Mouse (Mus musculus) mouse trophoblast stem cell (cell line): ENCODE results near the gene 4932438H23Rik.

Experiments
- in situ Hi-C, 2 experiments: fragments of 300-500 bp; cut with MseI, MboI; formaldehyde crosslinking; loops; 2 replicates in 1 of 2; 3 replicates in 1 of 2; pipeline ENCODE4 v1.15.1; 2025

The 4932438H23Rik gene

GRCm38 (mm10) chr16:91061531-91062318, 33.2 kb downstream of the 4932438H23Rik start:
- in situ Hi-C loops: no loop called here

- in situ Hi-C loops: no loop called here
Observed at GRCm38 (mm10) chr16:91057741-91058140, 37.2 kb downstream of the 4932438H23Rik start.

- in situ Hi-C loops: no loop called here
Observed at GRCm38 (mm10) chr16:91057261-91057660, 37.7 kb downstream of the 4932438H23Rik start.

GRCm38 (mm10) chr16:91056043-91056821, 38.7 kb downstream of the 4932438H23Rik start:
- in situ Hi-C loops: no loop called here

GRCm38 (mm10) chr16:91055150-91055549, 39.8 kb downstream of the 4932438H23Rik start:
- in situ Hi-C loops: no loop called here

- in situ Hi-C loops: no loop called here
Observed at GRCm38 (mm10) chr16:91053599-91053998, 41.3 kb downstream of the 4932438H23Rik start.

- in situ Hi-C loops: no loop called here
Observed at GRCm38 (mm10) chr16:91045511-91045910, 49.4 kb downstream of the 4932438H23Rik start.

GRCm38 (mm10) chr16:91044270-91045182, 50.4 kb downstream of the 4932438H23Rik start, which contains the start of gene Paxbp1:
Gene Paxbp1 (minus strand): TSS chr16:91044543.
- in situ Hi-C loops: no loop called here

- in situ Hi-C loops: no loop called here
Observed at GRCm38 (mm10) chr16:91043461-91044248, 51.3 kb downstream of the 4932438H23Rik start.

GRCm38 (mm10) chr16:91042640-91043039, 52.3 kb downstream of the 4932438H23Rik start:
- in situ Hi-C loops: no loop called here

- in situ Hi-C loops: no loop called here
Observed at GRCm38 (mm10) chr16:91035866-91036265, 59.1 kb downstream of the 4932438H23Rik start.

GRCm38 (mm10) chr16:91030751-91031150, 64.2 kb downstream of the 4932438H23Rik start:
- in situ Hi-C loops: no loop called here

- in situ Hi-C loops: no loop called here
Observed at GRCm38 (mm10) chr16:91029901-91030300, 65.0 kb downstream of the 4932438H23Rik start.

- in situ Hi-C loops: no loop called here
Observed at GRCm38 (mm10) chr16:91029161-91029743, 65.7 kb downstream of the 4932438H23Rik start.

GRCm38 (mm10) chr16:91026290-91026689, 68.6 kb downstream of the 4932438H23Rik start:
- in situ Hi-C loops: no loop called here

GRCm38 (mm10) chr16:91023384-91023783, 71.5 kb downstream of the 4932438H23Rik start:
- in situ Hi-C loops: no loop called here

GRCm38 (mm10) chr16:91020842-91021483, 74.0 kb downstream of the 4932438H23Rik start:
- in situ Hi-C loops: no loop called here

GRCm38 (mm10) chr16:91019476-91019875, 75.4 kb downstream of the 4932438H23Rik start:
- in situ Hi-C loops: no loop called here

GRCm38 (mm10) chr16:91015761-91016160, 79.2 kb downstream of the 4932438H23Rik start:
- in situ Hi-C loops: no loop called here

- in situ Hi-C loops: no loop called here
Observed at GRCm38 (mm10) chr16:91011847-91012246, 83.1 kb downstream of the 4932438H23Rik start.
